Mouse (Mus musculus) adrenal gland, postnatal 25 days (tissue): ENCODE measurements around the gene Adh1. TPM values are rescaled to one million over a fixed set of nuclear protein-coding genes. Genes with fewer than 3 reads are reported as not detected.

Source experiments
- total RNA-seq: library from RNA; stranded (reverse); gene quantifications from 2 replicates; pipeline ENCODE4 v1.2.3, GENCODE M21; 2021

The Adh1 gene
- total RNA-seq, 1 experiment from 2014 or later = 7,287 TPM

Other genes starting within 250 kb of the Adh1 start
- 0.09 and 0.10 TPM in 2 replicates for gene 1110002E22Rik, start 195.9 kb upstream of the Adh1 start, total RNA-seq
- not detected in 2 replicates for gene Gm5105, start 193.6 kb upstream of the Adh1 start, total RNA-seq
- gene Trmt10a, start 117.5 kb upstream of the Adh1 start, total RNA-seq = 10.1 and 11.8 TPM in 2 replicates
- 13.7 and 14.4 TPM in 2 replicates for gene Mttp, start 116.0 kb upstream of the Adh1 start, total RNA-seq
- 0.24 TPM in 1 of 2 replicates, not detected in the other for gene 4930579F01Rik, start 67.2 kb upstream of the Adh1 start, total RNA-seq
- gene Adh7, start 43.2 kb upstream of the Adh1 start, total RNA-seq = 37.9 and 41.2 TPM in 2 replicates
- not detected in 2 replicates for gene Adh6a, start 52.3 kb downstream of the Adh1 start, total RNA-seq
- not detected in 2 replicates for gene Adh6b, start 80.8 kb downstream of the Adh1 start, total RNA-seq
- 0.43 and 1.7 TPM in 2 replicates for gene Adh4, start 154.5 kb downstream of the Adh1 start, total RNA-seq
- gene Adh5, start 182.1 kb downstream of the Adh1 start, total RNA-seq = 164 and 196 TPM in 2 replicates
- gene Metap1, start 228.5 kb downstream of the Adh1 start, total RNA-seq = 61.0 and 63.3 TPM in 2 replicates